Comparison of ENCODE assay signal across 22 mouse cellular contexts in the genomic region with DNA sequence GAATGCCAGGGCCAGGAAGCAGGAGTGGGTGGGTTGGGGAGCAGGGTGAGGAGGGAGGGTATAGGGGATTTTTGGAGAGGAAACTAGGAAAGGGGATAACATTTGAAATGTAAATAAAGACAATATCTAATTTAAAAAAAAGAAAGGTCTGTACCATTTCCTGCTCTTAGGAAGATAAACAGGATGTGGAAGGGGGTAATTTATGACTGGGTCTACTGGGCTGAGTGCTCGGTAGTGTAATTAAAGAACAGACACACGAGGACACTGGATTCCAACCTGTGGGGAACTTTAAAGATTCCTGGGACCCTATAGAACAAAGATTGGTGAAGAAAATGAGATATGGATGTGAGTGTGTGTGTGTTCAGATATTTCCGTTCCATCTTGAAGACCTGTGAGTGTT. TPM values are rescaled to one million over a fixed set of nuclear protein-coding genes. Genes with fewer than 3 reads are reported as not detected.
"Had no signal": no experiment of that assay in that cellular context is flagged by ENCODE, and none has a peak within 500 bp of the region (broad histone marks: within the 10 kb centered on the region; RNA-seq: fewer than 3 reads in every experiment).

No protein-coding gene starts in this region.

RNA-seq across cellular contexts. Expression of a gene that starts 4.2 kb away (rescaled TPM):
- polyA plus RNA-seq: limb, embryonic 10.5 days; limb, embryonic 11.5 days; limb, embryonic 13.5 days; limb, embryonic 15.5 days; liver, adult 2 months; liver, embryonic 12.5 days; lung, embryonic 14.5 days; midbrain, embryonic 10.5 days; midbrain, embryonic 11.5 days; midbrain, embryonic 12.5 days; midbrain, embryonic 13.5 days; midbrain, embryonic 14.5 days; midbrain, embryonic 15.5 days; midbrain, embryonic 16.5 days; midbrain, postnatal 0 days; neural tube, embryonic 11.5 days; neural tube, embryonic 12.5 days had no signal

RNA-seq across cellular contexts. Expression of a gene that starts 9.2 kb away (rescaled TPM):
- polyA plus RNA-seq: limb, embryonic 10.5 days; limb, embryonic 11.5 days; limb, embryonic 12.5 days; limb, embryonic 13.5 days; limb, embryonic 15.5 days; liver, embryonic 11.5 days; liver, embryonic 13.5 days; liver, embryonic 16.5 days; liver, postnatal 0 days; lung, embryonic 14.5 days; midbrain, embryonic 10.5 days; midbrain, embryonic 11.5 days; midbrain, embryonic 12.5 days; midbrain, embryonic 13.5 days; midbrain, embryonic 14.5 days; midbrain, embryonic 15.5 days; midbrain, embryonic 16.5 days; midbrain, postnatal 0 days; neural tube, embryonic 11.5 days; neural tube, embryonic 12.5 days had no signal

RNA-seq across cellular contexts. Expression of a gene that starts 11.1 kb away (rescaled TPM):
- polyA plus RNA-seq: limb, embryonic 10.5 days; limb, embryonic 11.5 days; limb, embryonic 12.5 days; midbrain, embryonic 10.5 days; midbrain, embryonic 12.5 days; midbrain, embryonic 13.5 days; midbrain, embryonic 15.5 days; midbrain, embryonic 16.5 days; neural tube, embryonic 11.5 days; neural tube, embryonic 12.5 days had no signal
